Mouse (Mus musculus) liver, postnatal 0 days (tissue): ENCODE measurements at regions not wholly inside any gene's neighbourhood (a gene's known extent, or its start where the extent isn't known, plus 50 kb on each side); places are given as distances from the start of the nearest gene placed in this dataset.

Experiments used
- ATAC-seq: fragments of 200-750 bp; cut with Nextera tagmentation; 2 replicates; pipeline ENCODE4 v1.8.0; 2017; ENCODE audit warnings: mild to moderate bottlenecking, moderate library complexity
- DNase-seq: peaks from one replicate; pipeline ENCODE4 v3.0.0-alpha.2; 2016
- H3K27ac ChIP-seq: fragments of 300-500 bp; sonication (generic); 2 replicates; pipeline ENCODE4 v1.5.1; 2014; ENCODE audit warnings: antibody characterized with exemption, moderate library complexity, mild to moderate bottlenecking, low read depth
- H3K27me3 ChIP-seq: fragments of 300-500 bp; sonication (generic); 2 replicates; pipeline ENCODE4 v1.6.1; 2014; ENCODE audit warnings: low read length, control low read depth, mixed read lengths; ENCODE audit not compliant: insufficient read depth
- H3K36me3 ChIP-seq: fragments of 300-500 bp; sonication (generic); replicated peaks from 2 replicates; pipeline ENCODE4 v1.6.1; 2014; ENCODE audit warnings: mild to moderate bottlenecking, control low read depth, low read length, moderate library complexity, mixed read lengths; ENCODE audit not compliant: insufficient read depth
- H3K4me1 ChIP-seq: fragments of 300-500 bp; sonication (generic); 2 replicates; pipeline ENCODE4 v1.6.1; 2014; ENCODE audit warnings: antibody characterized with exemption, mild to moderate bottlenecking, control low read depth; ENCODE audit not compliant: insufficient read depth
- H3K4me2 ChIP-seq: fragments of 300-500 bp; sonication (generic); 2 replicates; pipeline ENCODE4 v1.6.1; 2014; ENCODE audit warnings: low read depth, mild to moderate bottlenecking, low read length, moderate library complexity, mixed read lengths
- H3K4me3 ChIP-seq: fragments of 300-500 bp; sonication (generic); 2 replicates; pipeline ENCODE4 v1.5.1; 2014; ENCODE audit warnings: low read depth, low read length
- H3K9ac ChIP-seq: fragments of 300-500 bp; sonication (generic); replicated peaks from 2 replicates; pipeline ENCODE4 v1.6.1; 2014; ENCODE audit warnings: mild to moderate bottlenecking, moderate library complexity
- H3K9me3 ChIP-seq: fragments of 300-500 bp; sonication (generic); 2 replicates; pipeline ENCODE4 v1.6.1; 2016; ENCODE audit warnings: mild to moderate bottlenecking, control low read depth, low read length, mixed read lengths
- CTCF ChIP-seq: sonication (generic); IDR thresholded peaks from 2 replicates; pipeline ENCODE4 v1.5.1; 2016; ENCODE audit warnings: antibody characterized with exemption, low read depth
- EP300 ChIP-seq: IDR thresholded peaks from 2 replicates; pipeline ENCODE4 v1.6.1; 2016; ENCODE audit warnings: antibody characterized with exemption, low read depth, mild to moderate bottlenecking
- WGBS: fragments of 180-500 bp; shearing (Covaris S2); extraction: QIAGEN DNeasy Blood & Tissue Kit; methylation state at CpG from one replicate; pipeline ENCODE4 v1.1.7; 2014; ENCODE audit not compliant: insufficient replicate concordance; 5-methylcytosine and 5-hydroxymethylcytosine counted together

- Histone ChIP-seq H3K4me3 (no peak overlapping the region), H3K4me2 (no peak overlapping the region), H3K9ac (no peak overlapping the region), H3K27me3 (no peaks in the 10 kb centered on the region), H3K36me3 (no peaks in the 10 kb centered on the region), H3K4me1 (no peaks in the 10 kb centered on the region), H3K9me3 (no peaks in the 10 kb centered on the region), H3K27ac (no peak overlapping the region)
- ATAC-seq (no peak), DNase-seq (no peak)
- no peak for TF ChIP-seq CTCF
- no peak for TF ChIP-seq EP300
- no CpG with 5 or more reads among the region's 1 CpGs for WGBS
Measured at GRCm38 (mm10) chr3:16369629-16370028, 363.4 kb upstream of the Gm5150 start.

GRCm38 (mm10) chr3:16363134-16363533 lies 356.9 kb upstream of the Gm5150 start:
- no peak overlapping the region for H3K9ac ChIP-seq
- TF ChIP-seq EP300 (no peak), CTCF (no peak)
- 68% methylated on average over 3 of the region's 3 CpGs for WGBS
- H3K36me3 ChIP-seq: no peaks in the 10 kb centered on the region
- DNase-seq: no peak
- peak; percentile 79 for ATAC-seq
- no peaks in the 10 kb centered on the region for H3K27me3 ChIP-seq
- H3K4me1 ChIP-seq: no peaks in the 10 kb centered on the region
- no peak overlapping the region for H3K27ac ChIP-seq
- no peak overlapping the region for H3K4me2 ChIP-seq
- no peaks in the 10 kb centered on the region for H3K9me3 ChIP-seq
- no peak overlapping the region for H3K4me3 ChIP-seq

GRCm38 (mm10) chr3:16358999-16359398 lies 352.8 kb upstream of the Gm5150 start:
- Histone ChIP-seq H3K27ac (peak overlapping the region; percentile 75), H3K4me2 (no peak overlapping the region), H3K4me1 (no peaks in the 10 kb centered on the region), H3K4me3 (no peak overlapping the region), H3K9me3 (no peaks in the 10 kb centered on the region), H3K27me3 (no peaks in the 10 kb centered on the region), H3K36me3 (no peaks in the 10 kb centered on the region), H3K9ac (no peak overlapping the region)
- no peak for DNase-seq
- TF ChIP-seq CTCF: no peak
- TF ChIP-seq EP300: no peak
- peak; percentile 82 for ATAC-seq

- no peak for TF ChIP-seq CTCF
- no peak for TF ChIP-seq EP300
- Histone ChIP-seq H3K9ac (no peak overlapping the region), H3K27ac (no peak overlapping the region), H3K36me3 (no peaks in the 10 kb centered on the region), H3K9me3 (no peaks in the 10 kb centered on the region; the same call in 1 of the 2 replicates), H3K4me3 (no peak overlapping the region), H3K4me1 (no peaks in the 10 kb centered on the region), H3K4me2 (no peak overlapping the region), H3K27me3 (no peaks in the 10 kb centered on the region)
- no peak for DNase-seq
- ATAC-seq: no peak
Measured at GRCm38 (mm10) chr3:16330750-16331149, 324.5 kb upstream of the Gm5150 start.

GRCm38 (mm10) chr3:16310834-16311233 lies 304.6 kb upstream of the Gm5150 start:
- H3K36me3 ChIP-seq: no peaks in the 10 kb centered on the region
- no peak overlapping the region for H3K9ac ChIP-seq
- H3K4me2 ChIP-seq: no peak overlapping the region
- no peaks in the 10 kb centered on the region for H3K27me3 ChIP-seq
- no peaks in the 10 kb centered on the region for H3K4me1 ChIP-seq
- 32% methylated on average over 3 of the region's 3 CpGs for WGBS
- no peaks in the 10 kb centered on the region for H3K9me3 ChIP-seq
- H3K4me3 ChIP-seq: no peak overlapping the region
- no peak overlapping the region for H3K27ac ChIP-seq
- TF ChIP-seq EP300 (no peak), CTCF (peak; percentile 35)
- DNase-seq (no peak), ATAC-seq (no peak)

- no peaks in the 10 kb centered on the region for H3K9me3 ChIP-seq
- no peak overlapping the region for H3K27ac ChIP-seq
- TF ChIP-seq EP300: no peak
- no peak for TF ChIP-seq CTCF
- no peak overlapping the region for H3K4me2 ChIP-seq
- DNase-seq: no peak
- H3K4me3 ChIP-seq: no peak overlapping the region
- no peak overlapping the region for H3K9ac ChIP-seq
- H3K36me3 ChIP-seq: no peaks in the 10 kb centered on the region
- H3K27me3 ChIP-seq: no peaks in the 10 kb centered on the region
- WGBS: 76% methylated on average over 1 of the region's 1 CpGs
- H3K4me1 ChIP-seq: no peaks in the 10 kb centered on the region
- ATAC-seq: no peak
Measured at GRCm38 (mm10) chr3:16277407-16277806, 271.2 kb upstream of the Gm5150 start.
